Comparison of ENCODE assay signal across 8 mouse cellular contexts in the genomic region with DNA sequence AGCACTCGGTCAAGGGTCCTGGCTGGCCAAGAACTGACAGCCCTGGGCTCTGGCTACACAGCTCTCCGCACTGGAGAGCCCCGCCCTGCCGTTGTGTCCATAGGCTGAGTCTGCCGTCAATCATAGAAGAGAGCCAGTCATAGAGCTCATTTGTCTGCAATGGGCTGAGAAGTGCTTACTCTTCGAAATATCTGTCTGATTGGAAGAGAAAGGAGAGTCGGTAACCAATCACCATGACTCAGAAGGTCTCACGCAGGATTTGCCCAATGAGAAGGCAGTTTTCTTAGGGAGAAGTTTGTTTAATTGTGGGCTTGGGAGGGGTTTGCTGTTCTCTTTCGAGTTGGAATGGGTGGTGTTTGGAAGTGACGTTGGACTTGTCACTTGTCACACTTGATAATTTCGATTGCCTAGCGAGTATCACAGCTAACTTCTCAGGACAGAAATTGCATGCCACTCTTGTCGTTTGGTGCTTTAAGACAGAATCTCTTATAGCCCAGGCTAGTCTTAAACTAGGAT. TPM values are rescaled to one million over a fixed set of nuclear protein-coding genes. Genes with fewer than 3 reads are reported as not detected.
DNase-seq lines count a peak whose midpoint lies in the region; ATAC-seq and TF ChIP-seq lines count a peak whose summit lies in the region.

A gene (minus strand): TSS at position 71 of the 516 bp plus-strand sequence.

- no peaks in the 10 kb centered on the region for H3K27me3 ChIP-seq in embryonic facial prominence, embryonic 13.5 days
- H3K27me3 ChIP-seq in kidney, adult 2 months (replicated peaks; ENCODE audit: control insufficient read depth, insufficient read depth, low read length) = no peaks in the 10 kb centered on the region
- H3K27me3 ChIP-seq in limb, embryonic 12.5 days = no peaks in the 10 kb centered on the region; the same call in 1 of the 2 replicates
- H3K27me3 ChIP-seq in midbrain, embryonic 15.5 days (replicated peaks) = no peaks in the 10 kb centered on the region; the same call in 1 of the 2 replicates
- no peaks in the 10 kb centered on the region for H3K27me3 ChIP-seq in spleen, adult 2 months (ENCODE audit: control insufficient read depth, insufficient read depth, low read length)

- no peaks in the 10 kb centered on the region for H3K36me3 ChIP-seq in embryonic facial prominence, embryonic 13.5 days
- H3K36me3 ChIP-seq in kidney, adult 2 months (ENCODE audit: control insufficient read depth, insufficient read depth, low read length) = no peaks in the 10 kb centered on the region
- H3K36me3 ChIP-seq in limb, embryonic 12.5 days = no peaks in the 10 kb centered on the region
- H3K36me3 ChIP-seq in midbrain, embryonic 15.5 days (replicated peaks) = no peaks in the 10 kb centered on the region
- H3K36me3 ChIP-seq in spleen, adult 2 months (ENCODE audit: control insufficient read depth, insufficient read depth, low read length) = no peaks in the 10 kb centered on the region

- peak within 1 kb of the TSS; percentile 77 for H3K4me3 ChIP-seq in embryonic facial prominence, embryonic 13.5 days
- peak within 1 kb of the TSS; percentile 100 for H3K4me3 ChIP-seq in kidney, adult 2 months (ENCODE audit: insufficient read depth, low read depth, low read length)
- peak within 1 kb of the TSS; percentile 82 for H3K4me3 ChIP-seq in limb, embryonic 12.5 days (replicated peaks)
- H3K4me3 ChIP-seq in midbrain, embryonic 15.5 days = peak within 1 kb of the TSS; percentile 57
- peak within 1 kb of the TSS; percentile 87 for H3K4me3 ChIP-seq in spleen, adult 2 months (ENCODE audit: extremely low read depth, insufficient read depth, insufficient read length)

- H3K4me2 ChIP-seq in embryonic facial prominence, embryonic 13.5 days = peak within 1 kb of the TSS; percentile 80
- peak within 1 kb of the TSS; percentile 78 for H3K4me2 ChIP-seq in limb, embryonic 12.5 days
- peak within 1 kb of the TSS; percentile 64 for H3K4me2 ChIP-seq in midbrain, embryonic 15.5 days

- H3K9me3 ChIP-seq in embryonic facial prominence, embryonic 13.5 days = no peaks in the 10 kb centered on the region
- no peaks in the 10 kb centered on the region for H3K9me3 ChIP-seq in limb, embryonic 12.5 days
- no peaks in the 10 kb centered on the region for H3K9me3 ChIP-seq in midbrain, embryonic 15.5 days

- H3K4me1 ChIP-seq in embryonic facial prominence, embryonic 13.5 days = peaks cover 14% of the 10 kb centered on the region
- peaks cover 12% of the 10 kb centered on the region; the same call in 1 of the 2 replicates for H3K4me1 ChIP-seq in kidney, adult 2 months (ENCODE audit: control insufficient read depth, insufficient read depth, low read length)
- H3K4me1 ChIP-seq in limb, embryonic 12.5 days (replicated peaks) = 0 out of 2 replicates have a peak, but pooled peaks cover 6% of the 10 kb centered on the region
- peaks cover 11% of the 10 kb centered on the region for H3K4me1 ChIP-seq in midbrain, embryonic 15.5 days
- H3K4me1 ChIP-seq in spleen, adult 2 months (ENCODE audit: control insufficient read depth, insufficient read depth, insufficient read length) = peaks cover 5% of the 10 kb centered on the region; the same call in 1 of the 2 replicates

- peak; percentile 92 for DNase-seq in 3134 (ENCODE audit: extremely low read depth, insufficient read length, low spot score)
- DNase-seq in adrenal gland, postnatal 36 days = peak; percentile 97 to 99
- DNase-seq in heart, adult 18-20 months = peak; percentile 100
- peak; percentile 100 for DNase-seq in kidney, adult 2 months
- peak; percentile 97 to 99 for DNase-seq in spleen, adult 2 months (ENCODE audit: low read depth in 1 of 2, low spot score in 2 of 2)

- TF ChIP-seq POLR2A in kidney, adult 2 months (IDR thresholded peaks at IDR 0.05; ENCODE audit: low read depth, low read length) = peak; percentile 78
- TF ChIP-seq POLR2A in spleen, adult 2 months (IDR thresholded peaks at IDR 0.05; ENCODE audit: low read depth, low read length) = peak; percentile 39

- peak within 1 kb of the TSS; percentile 88 for H3K9ac ChIP-seq in embryonic facial prominence, embryonic 13.5 days
- peak within 1 kb of the TSS; percentile 78 for H3K9ac ChIP-seq in limb, embryonic 12.5 days (replicated peaks)
- H3K9ac ChIP-seq in midbrain, embryonic 15.5 days = peak within 1 kb of the TSS; percentile 69

- H3K27ac ChIP-seq in embryonic facial prominence, embryonic 13.5 days = 0 out of 2 replicates have a peak within 1 kb of the TSS, but pooled peaks have one; percentile 55
- H3K27ac ChIP-seq in kidney, adult 2 months (ENCODE audit: insufficient read depth, low read depth, low read length) = peak within 1 kb of the TSS; percentile 99
- H3K27ac ChIP-seq in limb, embryonic 12.5 days = 0 out of 2 replicates have a peak within 1 kb of the TSS, but pooled peaks have one; percentile 26
- peak within 1 kb of the TSS; percentile 55 for H3K27ac ChIP-seq in midbrain, embryonic 15.5 days
- peak within 1 kb of the TSS; percentile 83 for H3K27ac ChIP-seq in spleen, adult 2 months (ENCODE audit: insufficient read depth, low read length)

- under 1% methylated on average over 13 of the region's 13 CpGs for WGBS in embryonic facial prominence, embryonic 13.5 days
- under 1% methylated on average over 13 of the region's 13 CpGs for WGBS in kidney, adult 2 months
- WGBS in limb, embryonic 12.5 days = 1% methylated on average over 13 of the region's 13 CpGs
- WGBS in midbrain, embryonic 15.5 days = under 1% methylated on average over 13 of the region's 13 CpGs
- under 1% methylated on average over 13 of the region's 13 CpGs for WGBS in spleen, adult 2 months

- no peak for TF ChIP-seq CTCF in kidney, adult 2 months (conservative IDR thresholded peaks at IDR 0.05; ENCODE audit: insufficient read depth, insufficient read length, low read depth, low read length)
- TF ChIP-seq CTCF in spleen, adult 2 months (IDR thresholded peaks at IDR 0.05; ENCODE audit: extremely low read depth, insufficient read depth, insufficient read length, insufficient replicate concordance) = no peak

- peak; percentile 100 for ATAC-seq in embryonic facial prominence, embryonic 13.5 days (ENCODE audit: insufficient number of reproducible peaks, insufficient read depth, low FRiP score, low TSS enrichment, low read depth)
- peak; percentile 100 for ATAC-seq in limb, embryonic 12.5 days (ENCODE audit: insufficient number of reproducible peaks, insufficient read depth, low FRiP score, low TSS enrichment, low read depth)
- ATAC-seq in midbrain, embryonic 15.5 days (replicated peaks) = peak; percentile 100

RNA-seq across cellular contexts. Expression of the gene that starts here (rescaled TPM):
- total RNA-seq in adrenal gland, postnatal 36 days (2021) = 10 to 100 TPM; 30.9 to 35.7 TPM
- 24.0 and 24.7 TPM in 2 replicates for polyA plus RNA-seq in embryonic facial prominence, embryonic 13.5 days (2015; fragmentation: Nextera tagmentation; extraction: Ambion mirVana)
- 10 to 100 TPM; 22.6 to 25.6 TPM for total RNA-seq in heart, adult 18-20 months (2021)
- polyA plus RNA-seq in kidney, adult 2 months (2012; rRNA removed) = 118 and 138 TPM in 2 replicates
- polyA plus RNA-seq in limb, embryonic 12.5 days (2016; fragmentation: Nextera tagmentation; extraction: Ambion mirVana) = 14.8 and 16.0 TPM in 2 replicates
- polyA plus RNA-seq in midbrain, embryonic 15.5 days (2015; fragmentation: Nextera tagmentation; extraction: Ambion mirVana) = 15.7 and 15.9 TPM in 2 replicates
- 14.6 and 20.3 TPM in 2 replicates for polyA plus RNA-seq in spleen, adult 2 months (2012; rRNA removed)

Comparison
In these comparisons a context has a peak if more than half of its experiments do, and no peak if none do; other contexts are left out.
1. Peak in every context shown above with its lines: DNase-seq, ATAC-seq, H3K4me3 ChIP-seq and H3K27ac ChIP-seq.
2. H3K27ac ChIP-seq: peak in every context shown above with its lines; median percentile 99 in kidney, adult 2 months; 83 in spleen, adult 2 months; 55 in embryonic facial prominence, embryonic 13.5 days; 55 in midbrain, embryonic 15.5 days; 26 in limb, embryonic 12.5 days.